Mouse (Mus musculus) embryonic fibroblast, embryonic 13.5 days (primary cell): ENCODE results near the gene Cd180.

ENCODE experiments used
- CTCF ChIP-seq: IDR thresholded peaks from 2 replicates; pipeline ENCODE4 v1.5.1; 2011; ENCODE audit warnings: mild to moderate bottlenecking, control low read depth, low read length, moderate library complexity, borderline replicate concordance; ENCODE audit not compliant: insufficient read depth
- POLR2A ChIP-seq: IDR thresholded peaks from 2 replicates; pipeline ENCODE4 v1.6.1; 2011; ENCODE audit warnings: low read depth, mild to moderate bottlenecking, control low read depth, low read length, moderate library complexity

DNA sequence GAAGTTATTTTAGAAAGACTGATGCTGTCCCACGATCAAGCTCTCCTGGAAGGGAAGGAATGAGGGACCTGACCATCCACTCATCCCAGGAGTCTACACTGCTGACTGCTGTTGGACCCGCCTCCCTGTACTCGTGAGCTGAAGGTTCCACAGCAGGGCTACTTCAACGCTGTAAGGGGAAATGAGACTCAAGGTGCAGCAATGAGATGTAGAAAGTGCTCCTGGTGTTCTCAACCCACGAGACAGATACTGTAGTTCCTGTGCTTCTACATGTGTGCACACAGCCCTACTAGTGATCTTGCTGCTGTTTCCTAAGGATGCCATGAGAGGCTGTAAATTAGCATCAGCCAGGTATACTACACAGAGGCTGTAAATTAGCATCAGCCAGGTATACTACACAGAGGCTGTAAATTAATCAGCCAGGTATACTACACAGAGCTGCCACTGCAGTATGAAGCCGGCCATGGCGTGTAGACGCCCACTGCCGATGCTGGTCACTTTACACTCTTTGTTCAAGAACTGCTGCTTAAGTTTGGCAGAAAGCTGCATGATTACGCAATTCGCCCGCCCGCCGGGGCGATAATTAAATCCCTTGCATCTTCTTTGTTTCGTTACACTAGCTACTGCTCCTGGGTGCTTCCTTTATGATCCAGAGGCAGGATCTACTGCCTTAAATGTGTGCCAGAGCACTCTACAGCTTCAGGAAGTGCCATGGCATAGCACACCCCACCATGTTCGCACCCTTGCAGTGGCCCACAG, 53.6 kb downstream of the Cd180 start:
- no peak for TF ChIP-seq POLR2A
- no peak for TF ChIP-seq CTCF
